Mouse (Mus musculus): ENCODE results near the gene Ybx1.

DNA sequence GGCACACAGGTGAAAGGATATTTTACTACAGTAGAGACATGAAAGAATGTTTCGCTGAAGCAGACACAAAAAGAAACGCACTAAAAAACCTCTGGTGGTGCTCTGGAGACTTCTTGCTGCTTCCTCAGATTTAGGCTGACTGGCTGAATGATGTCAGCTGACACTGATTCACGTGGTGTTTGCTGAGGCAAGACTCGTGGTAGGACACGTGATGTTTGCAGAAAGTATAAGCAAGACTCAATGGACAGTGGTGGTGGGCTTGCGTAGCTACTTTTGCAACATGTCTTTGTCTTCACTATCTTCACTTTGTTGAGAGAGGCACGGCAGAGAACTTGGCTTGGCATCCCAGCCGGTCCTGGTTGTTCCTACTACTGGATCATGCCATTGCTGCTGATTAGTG lies 8.9 kb upstream of the Ybx1 start:
- TF ChIP-seq POLR2A (IDR thresholded peaks at IDR 0.05; ENCODE audit: borderline replicate concordance, extremely low read depth, low read depth, low read length): no peak
- no peak for TF ChIP-seq CTCF (IDR thresholded peaks at IDR 0.05; ENCODE audit: insufficient read depth, low read length)

Measured in lung, adult 2 months (tissue).